In the genomic region with DNA sequence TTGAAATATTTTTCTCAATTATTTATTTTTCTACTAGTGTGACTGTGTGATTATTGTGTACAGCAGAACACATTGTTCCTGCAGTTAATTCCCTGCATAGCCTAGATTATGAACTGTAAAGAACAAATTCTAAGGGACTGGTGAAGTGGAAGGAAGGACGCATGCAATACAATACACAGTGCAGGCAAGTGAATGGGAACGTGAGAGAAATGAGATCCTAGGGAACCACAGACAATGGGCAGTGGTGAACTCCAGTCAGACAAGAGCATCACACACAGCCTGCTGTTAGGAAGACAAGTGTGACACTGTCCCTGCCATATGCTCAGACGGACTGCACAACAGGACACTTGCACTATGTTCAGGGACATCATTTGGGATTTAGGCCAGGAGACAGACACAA, we compare ENCODE assay signal across 21 mouse cellular contexts. TPM values are rescaled to one million over a fixed set of nuclear protein-coding genes. Genes with fewer than 3 reads are reported as not detected.
DNase-seq lines count a peak whose midpoint lies in the region; ATAC-seq and TF ChIP-seq lines count a peak whose summit lies in the region.
"Had no signal": no experiment of that assay in that cellular context is flagged by ENCODE, and none has a peak within 500 bp of the region (broad histone marks: within the 10 kb centered on the region; RNA-seq: fewer than 3 reads in every experiment).

No protein-coding gene starts in this region.

- no peak overlapping the region for H3K9ac ChIP-seq in midbrain, embryonic 12.5 days (replicated peaks)
- H3K9ac ChIP-seq: limb, embryonic 12.5 days; liver, embryonic 14.5 days had no signal

- WGBS in hindbrain, embryonic 10.5 days = 26% methylated on average over 3 of the region's 3 CpGs
- WGBS in midbrain, embryonic 12.5 days = 21% methylated on average over 3 of the region's 3 CpGs
- 76% methylated on average over 3 of the region's 3 CpGs for WGBS in kidney, adult 2 months

- H3K4me1 ChIP-seq in hindbrain, embryonic 10.5 days (replicated peaks) = peaks cover 53% of the 10 kb centered on the region
- peaks cover 34% of the 10 kb centered on the region for H3K4me1 ChIP-seq in midbrain, embryonic 12.5 days
- no peaks in the 10 kb centered on the region for H3K4me1 ChIP-seq in kidney, adult 2 months (ENCODE audit: control insufficient read depth, insufficient read depth, low read length)

- TF ChIP-seq POLR2A in kidney, adult 2 months (IDR thresholded peaks at IDR 0.05; ENCODE audit: low read depth, low read length) = no peak

- no peak for TF ChIP-seq CTCF in kidney, adult 2 months (conservative IDR thresholded peaks at IDR 0.05; ENCODE audit: insufficient read depth, insufficient read length, low read depth, low read length)
- no peak for TF ChIP-seq CTCF in gastrocnemius, adult 2 months (IDR thresholded peaks at IDR 0.05)

- no peak overlapping the region for H3K4me3 ChIP-seq in hindbrain, embryonic 10.5 days
- no peak overlapping the region for H3K4me3 ChIP-seq in midbrain, embryonic 12.5 days
- H3K4me3 ChIP-seq in kidney, adult 2 months (ENCODE audit: insufficient read depth, low read depth, low read length) = no peak overlapping the region
- no peak overlapping the region for H3K4me3 ChIP-seq in gastrocnemius, adult 2 months
- H3K4me3 ChIP-seq: left cerebral cortex, adult 2 months; limb, embryonic 12.5 days had no signal

- H3K9me3 ChIP-seq in hindbrain, embryonic 10.5 days = no peaks in the 10 kb centered on the region
- H3K9me3 ChIP-seq in midbrain, embryonic 12.5 days = no peaks in the 10 kb centered on the region
- H3K9me3 ChIP-seq: limb, embryonic 12.5 days had no signal

- intact Hi-C loops in gastrocnemius, adult 2 months (cut with DNase I) = no loop called here

- peaks cover 21% of the 10 kb centered on the region for H3K36me3 ChIP-seq in hindbrain, embryonic 10.5 days
- no peaks in the 10 kb centered on the region for H3K36me3 ChIP-seq in midbrain, embryonic 12.5 days
- H3K36me3 ChIP-seq in kidney, adult 2 months (ENCODE audit: control insufficient read depth, insufficient read depth, low read length) = no peaks in the 10 kb centered on the region
- H3K36me3 ChIP-seq: limb, embryonic 12.5 days had no signal

- no peak overlapping the region for H3K4me2 ChIP-seq in midbrain, embryonic 12.5 days (replicated peaks)
- H3K4me2 ChIP-seq: limb, embryonic 12.5 days had no signal

- peak overlapping the region; percentile 73 for H3K27ac ChIP-seq in hindbrain, embryonic 10.5 days
- peak overlapping the region; percentile 61 for H3K27ac ChIP-seq in midbrain, embryonic 12.5 days (replicated peaks)
- no peak overlapping the region for H3K27ac ChIP-seq in kidney, adult 2 months (ENCODE audit: insufficient read depth, low read depth, low read length)
- H3K27ac ChIP-seq in gastrocnemius, adult 2 months = no peak overlapping the region
- H3K27ac ChIP-seq: left cerebral cortex, adult 2 months; limb, embryonic 12.5 days; liver, embryonic 14.5 days had no signal

- H3K27me3 ChIP-seq in hindbrain, embryonic 10.5 days (ENCODE audit: insufficient read depth, poor library complexity, severe bottlenecking) = no peaks in the 10 kb centered on the region
- H3K27me3 ChIP-seq in midbrain, embryonic 12.5 days = no peaks in the 10 kb centered on the region
- no peaks in the 10 kb centered on the region for H3K27me3 ChIP-seq in kidney, adult 2 months (replicated peaks; ENCODE audit: control insufficient read depth, insufficient read depth, low read length)
- H3K27me3 ChIP-seq: CH12.LX; limb, embryonic 12.5 days had no signal

- peak; percentile 69 for DNase-seq in embryo, embryonic 10 days (ENCODE audit: low spot score)
- no peak for DNase-seq in embryo, embryonic 9.5 days (ENCODE audit: extremely low spot score)
- peak; percentile 27 for DNase-seq in embryo, embryonic 11 days
- peak; percentile 27 for DNase-seq in hindbrain, embryonic 10.5 days (ENCODE audit: low spot score)
- no peak for DNase-seq in frontal cortex, postnatal 10 days (ENCODE audit: low spot score in 2 of 2)
- DNase-seq in kidney, adult 2 months = no peak
- no peak for DNase-seq in gastrocnemius, adult 2 months
- DNase-seq: adrenal gland, postnatal 36 days; cerebellum, postnatal 36 days; kidney, adult 9 months; kidney, postnatal 4 days; thymus, postnatal 4 days had no signal

- ATAC-seq in midbrain, embryonic 12.5 days (ENCODE audit: low FRiP score, low read depth) = peak; percentile 72
- ATAC-seq: lung, postnatal 0 days had no signal

RNA-seq across cellular contexts. Expression of a gene that starts 21.5 kb away (rescaled TPM):
- 26.9 and 27.6 TPM in 2 replicates for polyA plus RNA-seq in hindbrain, embryonic 10.5 days (2016; fragmentation: Nextera tagmentation; extraction: Ambion mirVana)
- 21.7 and 28.3 TPM in 2 replicates for polyA plus RNA-seq in midbrain, embryonic 12.5 days (2016; fragmentation: Nextera tagmentation; extraction: Ambion mirVana)
- polyA plus RNA-seq in kidney, adult 2 months (2012; rRNA removed) = 65.0 and 74.2 TPM in 2 replicates
- under 1 TPM in 1 of 2 experiments, not detected in 1; 0.11 TPM for total RNA-seq in gastrocnemius, adult 2 months (2021)
- total RNA-seq: granulocyte monocyte progenitor cell, adult 5-6 weeks; hematopoietic stem cell, adult 5-6 weeks; megakaryocyte-erythroid progenitor cell, adult 5-6 weeks had no signal

Comparison
In these comparisons a context has a peak if more than half of its experiments do, and no peak if none do; other contexts are left out.
1. DNase-seq: peak in embryo, embryonic 10 days (single experiment), embryo, embryonic 11 days (single experiment) and hindbrain, embryonic 10.5 days (single experiment); none in embryo, embryonic 9.5 days (single experiment), frontal cortex, postnatal 10 days (0 of 2), kidney, adult 2 months (single experiment) and gastrocnemius, adult 2 months (single experiment).
2. H3K27ac ChIP-seq: peak in hindbrain, embryonic 10.5 days (single experiment) and midbrain, embryonic 12.5 days (single experiment); none in kidney, adult 2 months (single experiment) and gastrocnemius, adult 2 months (single experiment).